ENCODE assay signal across 8 mouse cellular contexts in genomic region chr2:26208126-26208789, GRCm38 (mm10). TPM values are rescaled to one million over a fixed set of nuclear protein-coding genes. Genes with fewer than 3 reads are reported as not detected.
DNase-seq lines count a peak whose midpoint lies in the region; ATAC-seq lines count a peak whose summit lies in the region.

Lhx3 (minus strand) TSS chr2:26208289.

- DNase-seq in 3T3-L1 (ENCODE audit: low read depth, low spot score) (peak; percentile 35), adipocyte (ENCODE audit: low spot score) (peak; percentile 75)
- DNase-seq in heart, postnatal 36 days: peak; percentile 79 to 85
- DNase-seq in kidney, postnatal 4 days: peak; percentile 98 to 99
- DNase-seq in retina, embryonic 14.5 days (ENCODE audit: low spot score): peak; percentile 86
- DNase-seq in urinary bladder, postnatal 25 days (ENCODE audit: low spot score): peak; percentile 82

- WGBS in forebrain, embryonic 13.5 days: 6% methylated on average over 19 of the region's 19 CpGs
- WGBS in lung, embryonic 15.5 days: 5% methylated on average over 19 of the region's 19 CpGs

- no peak within 1 kb of the TSS for H3K9ac ChIP-seq in forebrain, embryonic 13.5 days
- H3K9ac ChIP-seq in lung, embryonic 15.5 days: no peak within 1 kb of the TSS

- peaks cover 29% of the 10 kb centered on the region for H3K4me1 ChIP-seq in forebrain, embryonic 13.5 days
- H3K4me1 ChIP-seq in lung, embryonic 15.5 days: peaks cover 4% of the 10 kb centered on the region; the same call in 1 of the 2 replicates

- H3K27ac ChIP-seq in forebrain, embryonic 13.5 days: no peak within 1 kb of the TSS
- no peak within 1 kb of the TSS for H3K27ac ChIP-seq in lung, embryonic 15.5 days

- H3K4me3 ChIP-seq in forebrain, embryonic 13.5 days: no peak within 1 kb of the TSS
- H3K4me3 ChIP-seq in lung, embryonic 15.5 days: no peak within 1 kb of the TSS

- intact Hi-C loops in heart, postnatal 36 days (cut with DNase I): no loop called here

- H3K4me2 ChIP-seq in forebrain, embryonic 13.5 days: no peak within 1 kb of the TSS
- H3K4me2 ChIP-seq in lung, embryonic 15.5 days: no peak within 1 kb of the TSS

- 0 out of 2 replicates have a peak, but pooled peaks have one; percentile 21 for ATAC-seq in forebrain, embryonic 13.5 days
- ATAC-seq in lung, embryonic 15.5 days (ENCODE audit: borderline replicate concordance, extremely low read depth, low FRiP score, low TSS enrichment): peak; percentile 73

- H3K36me3 ChIP-seq in forebrain, embryonic 13.5 days (ENCODE audit: poor library complexity, severe bottlenecking): peaks cover 38% of the 10 kb centered on the region
- peaks cover 26% of the 10 kb centered on the region for H3K36me3 ChIP-seq in lung, embryonic 15.5 days

- H3K9me3 ChIP-seq in forebrain, embryonic 13.5 days (replicated peaks): no peaks in the 10 kb centered on the region
- H3K9me3 ChIP-seq in lung, embryonic 15.5 days: no peaks in the 10 kb centered on the region

- peaks cover 55% of the 10 kb centered on the region for H3K27me3 ChIP-seq in forebrain, embryonic 13.5 days
- H3K27me3 ChIP-seq in lung, embryonic 15.5 days: peaks cover 48% of the 10 kb centered on the region

RNA-seq across cellular contexts. Expression of gene Lhx3, which starts in this region (rescaled TPM):
- polyA plus RNA-seq in forebrain, embryonic 13.5 days (2015; fragmentation: Nextera tagmentation; extraction: Ambion mirVana): 0.09 and 0.21 TPM in 2 replicates
- total RNA-seq in heart, postnatal 36 days (2021): not detected
- not detected in 2 replicates for polyA plus RNA-seq in lung, embryonic 15.5 days (2015; fragmentation: Nextera tagmentation; extraction: Ambion mirVana)

Comparison
In these comparisons a context has a peak if more than half of its experiments do, and no peak if none do; other contexts are left out.
1. Peak in ATAC-seq in forebrain, embryonic 13.5 days; RNA of the gene not detected or under 1 TPM.
2. Peak in DNase-seq in heart, postnatal 36 days; RNA of the gene not detected or under 1 TPM.
3. Peak in ATAC-seq in lung, embryonic 15.5 days; RNA of the gene not detected or under 1 TPM.
4. DNase-seq: peak in every context shown above with its lines; median percentile 98 in kidney, postnatal 4 days; 86 in retina, embryonic 14.5 days; 82 in heart, postnatal 36 days; 82 in urinary bladder, postnatal 25 days; 75 in adipocyte; 35 in 3T3-L1.